9 mouse cellular contexts compared by ENCODE assay signal in genomic region chr11:72052636-72053035, GRCm38 (mm10). TPM values are rescaled to one million over a fixed set of nuclear protein-coding genes. Genes with fewer than 3 reads are reported as not detected.
A peak's percentile ranks its signal among the peaks of the same experiment; 100 is the strongest.
DNase-seq lines count a peak whose midpoint lies in the region; ATAC-seq and TF ChIP-seq lines count a peak whose summit lies in the region.
"Had no signal": no experiment of that assay in that cellular context is flagged by ENCODE, and none has a peak within 500 bp of the region (broad histone marks: within the 10 kb centered on the region; RNA-seq: fewer than 3 reads in every experiment).

No protein-coding gene starts in this region.

- no peak overlapping the region for H3K9ac ChIP-seq in forebrain, embryonic 12.5 days

- TF ChIP-seq CTCF in spleen, adult 2 months (IDR thresholded peaks at IDR 0.05; ENCODE audit: extremely low read depth, insufficient read depth, insufficient read length, insufficient replicate concordance): peak; percentile 45; the same call in 1 of the 2 replicates

- no peak overlapping the region for H3K27ac ChIP-seq in spleen, adult 2 months (ENCODE audit: insufficient read depth, low read length)
- no peak overlapping the region for H3K27ac ChIP-seq in forebrain, embryonic 12.5 days
- H3K27ac ChIP-seq in limb, embryonic 10.5 days: no peak overlapping the region

- H3K36me3 ChIP-seq in spleen, adult 2 months (ENCODE audit: control insufficient read depth, insufficient read depth, low read length): no peaks in the 10 kb centered on the region
- H3K36me3 ChIP-seq in forebrain, embryonic 12.5 days (replicated peaks): no peaks in the 10 kb centered on the region
- peaks cover 6% of the 10 kb centered on the region for H3K36me3 ChIP-seq in limb, embryonic 10.5 days

- peaks cover 2% of the 10 kb centered on the region; the same call in 1 of the 2 replicates for H3K27me3 ChIP-seq in spleen, adult 2 months (ENCODE audit: control insufficient read depth, insufficient read depth, low read length)
- peaks cover 52% of the 10 kb centered on the region for H3K27me3 ChIP-seq in forebrain, embryonic 12.5 days
- peaks cover 52% of the 10 kb centered on the region for H3K27me3 ChIP-seq in limb, embryonic 10.5 days (ENCODE audit: low read depth, poor library complexity, severe bottlenecking)

- H3K4me3 ChIP-seq in spleen, adult 2 months (ENCODE audit: extremely low read depth, insufficient read depth, insufficient read length): no peak overlapping the region
- no peak overlapping the region for H3K4me3 ChIP-seq in forebrain, embryonic 12.5 days (replicated peaks)
- H3K4me3 ChIP-seq in limb, embryonic 10.5 days: no peak overlapping the region

- peak; percentile 7 to 49 for DNase-seq in spleen, adult 2 months (ENCODE audit: low read depth in 1 of 2, low spot score in 2 of 2)
- DNase-seq in spleen, adult 12 weeks (ENCODE audit: low spot score): no peak
- DNase-seq in c-Kit-negative CD71-positive TER-119-positive erythroid progenitor cells, embryonic 14.5 days (ENCODE audit: low read depth, low spot score): peak; percentile 6
- peak; percentile 79 for DNase-seq in induced T-regulatory cell, adult 2 months (ENCODE audit: low read depth)
- peak; percentile 61 for DNase-seq in limb, embryonic 10.5 days (ENCODE audit: low spot score)
- peak; percentile 52 for DNase-seq in naive thymus-derived CD4-positive, alpha-beta T cell, adult 2 months (ENCODE audit: low read depth)
- peak; percentile 47 to 72 for DNase-seq in thymus, postnatal 10 days (ENCODE audit: low spot score in 2 of 2)

- no peak for TF ChIP-seq POLR2A in spleen, adult 2 months (IDR thresholded peaks at IDR 0.05; ENCODE audit: low read depth, low read length)

- no peaks in the 10 kb centered on the region for H3K4me1 ChIP-seq in spleen, adult 2 months (ENCODE audit: control insufficient read depth, insufficient read depth, insufficient read length)
- peaks cover 25% of the 10 kb centered on the region for H3K4me1 ChIP-seq in forebrain, embryonic 12.5 days
- peaks cover 40% of the 10 kb centered on the region for H3K4me1 ChIP-seq in limb, embryonic 10.5 days

- no peak overlapping the region for H3K4me2 ChIP-seq in forebrain, embryonic 12.5 days

- ATAC-seq in forebrain, embryonic 12.5 days (ENCODE audit: low FRiP score): peak; percentile 21; the same call in 1 of the 2 replicates

- 5% methylated on average over 5 of the region's 5 CpGs for WGBS in spleen, adult 2 months
- 21% methylated on average over 5 of the region's 5 CpGs for WGBS in forebrain, embryonic 12.5 days
- 20% methylated on average over 5 of the region's 5 CpGs for WGBS in limb, embryonic 10.5 days

- no peaks in the 10 kb centered on the region for H3K9me3 ChIP-seq in forebrain, embryonic 12.5 days
- H3K9me3 ChIP-seq in limb, embryonic 10.5 days (replicated peaks): no peaks in the 10 kb centered on the region

RNA-seq across cellular contexts. Expression of gene Pimreg, which starts 10.8 kb away (rescaled TPM):
- polyA plus RNA-seq in spleen, adult 2 months (2012; rRNA removed): 1.5 and 2.2 TPM in 2 replicates
- 187 and 191 TPM in 2 replicates for polyA plus RNA-seq in forebrain, embryonic 12.5 days (2016; fragmentation: Nextera tagmentation; extraction: Ambion mirVana)
- polyA plus RNA-seq in limb, embryonic 10.5 days (2016; fragmentation: Nextera tagmentation; extraction: Ambion mirVana): 192 and 213 TPM in 2 replicates

RNA-seq across cellular contexts. Expression of gene Aipl1, which starts 15.3 kb away (rescaled TPM):
- 0.12 and 0.19 TPM in 2 replicates for polyA plus RNA-seq in spleen, adult 2 months (2012; rRNA removed)
- 0.37 and 0.50 TPM in 2 replicates for polyA plus RNA-seq in forebrain, embryonic 12.5 days (2016; fragmentation: Nextera tagmentation; extraction: Ambion mirVana)
- 0.33 and 0.39 TPM in 2 replicates for polyA plus RNA-seq in limb, embryonic 10.5 days (2016; fragmentation: Nextera tagmentation; extraction: Ambion mirVana)
- polyA plus RNA-seq: stomach, embryonic 14.5 days had no signal

Comparison
In these comparisons a context has a peak if more than half of its experiments do, and no peak if none do; other contexts are left out.
1. RNA of gene Pimreg, which starts 10.8 kb away (polyA plus RNA-seq): 192 to 213 TPM in limb, embryonic 10.5 days and 187 to 191 TPM in forebrain, embryonic 12.5 days; 1.5 to 2.2 TPM in spleen, adult 2 months; every median in the first group is over 10 times any median in the second.